Mouse (Mus musculus): ENCODE measurements at regions not wholly inside any gene's neighbourhood (a gene's known extent, or its start where the extent isn't known, plus 50 kb on each side); places are given as distances from the start of the nearest gene placed in this dataset.

- peak; percentile 22 to 29; a peak in 1 of 4 replicates for ATAC-seq (replicated peaks in 1 of 2; ENCODE audit: insufficient read depth in 1 of 2, low FRiP score in 2 of 2, low TSS enrichment in 1 of 2, low read depth in 1 of 2, poor library complexity in 2 of 2, severe bottlenecking in 2 of 2)
Measured at GRCm38 (mm10) chr10:67417529-67417928, 117.7 kb upstream of the Egr2 start.

- ATAC-seq (replicated peaks in 1 of 2; ENCODE audit: insufficient read depth in 1 of 2, low FRiP score in 2 of 2, low TSS enrichment in 1 of 2, low read depth in 1 of 2, poor library complexity in 2 of 2, severe bottlenecking in 2 of 2) = no peak
Measured at GRCm38 (mm10) chr10:67420761-67421160, 114.5 kb upstream of the Egr2 start.

- no peak for ATAC-seq (replicated peaks in 1 of 2; ENCODE audit: insufficient read depth in 1 of 2, low FRiP score in 2 of 2, low TSS enrichment in 1 of 2, low read depth in 1 of 2, poor library complexity in 2 of 2, severe bottlenecking in 2 of 2)
Measured at GRCm38 (mm10) chr10:67425407-67425806, 109.9 kb upstream of the Egr2 start.

- peak; percentile 80 to 86 for ATAC-seq (replicated peaks in 1 of 2; ENCODE audit: insufficient read depth in 1 of 2, low FRiP score in 2 of 2, low TSS enrichment in 1 of 2, low read depth in 1 of 2, poor library complexity in 2 of 2, severe bottlenecking in 2 of 2)
Measured at GRCm38 (mm10) chr10:67427220-67427619, 108.1 kb upstream of the Egr2 start.

GRCm38 (mm10) chr10:67430805-67431204 is 104.5 kb upstream of the Egr2 start:
- ATAC-seq (replicated peaks in 1 of 2; ENCODE audit: insufficient read depth in 1 of 2, low FRiP score in 2 of 2, low TSS enrichment in 1 of 2, low read depth in 1 of 2, poor library complexity in 2 of 2, severe bottlenecking in 2 of 2) = peak in 1 of 2 experiments; percentile 42; a peak in 1 of 4 replicates

GRCm38 (mm10) chr10:67439042-67439635 is 96.1 kb upstream of the Egr2 start:
- no peak; a peak in 1 of 4 replicates for ATAC-seq (replicated peaks in 1 of 2; ENCODE audit: insufficient read depth in 1 of 2, low FRiP score in 2 of 2, low TSS enrichment in 1 of 2, low read depth in 1 of 2, poor library complexity in 2 of 2, severe bottlenecking in 2 of 2)

GRCm38 (mm10) chr10:67439844-67440243 is 95.4 kb upstream of the Egr2 start:
- ATAC-seq (replicated peaks in 1 of 2; ENCODE audit: insufficient read depth in 1 of 2, low FRiP score in 2 of 2, low TSS enrichment in 1 of 2, low read depth in 1 of 2, poor library complexity in 2 of 2, severe bottlenecking in 2 of 2) = no peak

- peak; percentile 53 to 62 for ATAC-seq (replicated peaks in 1 of 2; ENCODE audit: insufficient read depth in 1 of 2, low FRiP score in 2 of 2, low TSS enrichment in 1 of 2, low read depth in 1 of 2, poor library complexity in 2 of 2, severe bottlenecking in 2 of 2)
Measured at GRCm38 (mm10) chr10:67441243-67441642, 94.0 kb upstream of the Egr2 start.

- ATAC-seq (replicated peaks in 1 of 2; ENCODE audit: insufficient read depth in 1 of 2, low FRiP score in 2 of 2, low TSS enrichment in 1 of 2, low read depth in 1 of 2, poor library complexity in 2 of 2, severe bottlenecking in 2 of 2) = no peak
Measured at GRCm38 (mm10) chr10:67448875-67449274, 86.4 kb upstream of the Egr2 start.

GRCm38 (mm10) chr10:67454149-67454548 is 81.1 kb upstream of the Egr2 start:
- no peak for ATAC-seq (replicated peaks in 1 of 2; ENCODE audit: insufficient read depth in 1 of 2, low FRiP score in 2 of 2, low TSS enrichment in 1 of 2, low read depth in 1 of 2, poor library complexity in 2 of 2, severe bottlenecking in 2 of 2)

- no peak for ATAC-seq (replicated peaks in 1 of 2; ENCODE audit: insufficient read depth in 1 of 2, low FRiP score in 2 of 2, low TSS enrichment in 1 of 2, low read depth in 1 of 2, poor library complexity in 2 of 2, severe bottlenecking in 2 of 2)
Measured at GRCm38 (mm10) chr10:67458447-67459272, 76.6 kb upstream of the Egr2 start.

GRCm38 (mm10) chr10:67461321-67461720 is 74.0 kb upstream of the Egr2 start:
- no peak for ATAC-seq (replicated peaks in 1 of 2; ENCODE audit: insufficient read depth in 1 of 2, low FRiP score in 2 of 2, low TSS enrichment in 1 of 2, low read depth in 1 of 2, poor library complexity in 2 of 2, severe bottlenecking in 2 of 2)

GRCm38 (mm10) chr10:67461862-67462261 is 73.4 kb upstream of the Egr2 start:
- no peak for ATAC-seq (replicated peaks in 1 of 2; ENCODE audit: insufficient read depth in 1 of 2, low FRiP score in 2 of 2, low TSS enrichment in 1 of 2, low read depth in 1 of 2, poor library complexity in 2 of 2, severe bottlenecking in 2 of 2)

- no peak for ATAC-seq (replicated peaks in 1 of 2; ENCODE audit: insufficient read depth in 1 of 2, low FRiP score in 2 of 2, low TSS enrichment in 1 of 2, low read depth in 1 of 2, poor library complexity in 2 of 2, severe bottlenecking in 2 of 2)
Measured at GRCm38 (mm10) chr10:67468724-67469123, 66.6 kb upstream of the Egr2 start.

- ATAC-seq (replicated peaks in 1 of 2; ENCODE audit: insufficient read depth in 1 of 2, low FRiP score in 2 of 2, low TSS enrichment in 1 of 2, low read depth in 1 of 2, poor library complexity in 2 of 2, severe bottlenecking in 2 of 2) = no peak
Measured at GRCm38 (mm10) chr10:67473016-67473415, 62.3 kb upstream of the Egr2 start.

- no peak for ATAC-seq (replicated peaks in 1 of 2; ENCODE audit: insufficient read depth in 1 of 2, low FRiP score in 2 of 2, low TSS enrichment in 1 of 2, low read depth in 1 of 2, poor library complexity in 2 of 2, severe bottlenecking in 2 of 2)
Measured at GRCm38 (mm10) chr10:67474336-67474735, 60.9 kb upstream of the Egr2 start.

- ATAC-seq (replicated peaks in 1 of 2; ENCODE audit: insufficient read depth in 1 of 2, low FRiP score in 2 of 2, low TSS enrichment in 1 of 2, low read depth in 1 of 2, poor library complexity in 2 of 2, severe bottlenecking in 2 of 2) = no peak
Measured at GRCm38 (mm10) chr10:67482268-67482667, 53.0 kb upstream of the Egr2 start.

GRCm38 (mm10) chr10:67483371-67483770 is 51.9 kb upstream of the Egr2 start:
- ATAC-seq (replicated peaks in 1 of 2; ENCODE audit: insufficient read depth in 1 of 2, low FRiP score in 2 of 2, low TSS enrichment in 1 of 2, low read depth in 1 of 2, poor library complexity in 2 of 2, severe bottlenecking in 2 of 2) = no peak
